Mouse (Mus musculus): ENCODE measurements around the gene Fsd2. TPM values are rescaled to one million over a fixed set of nuclear protein-coding genes. Genes with fewer than 3 reads are reported as not detected.
A peak's percentile ranks its signal among the peaks of the same experiment; 100 is the strongest.

Fsd2 gene
- polyA plus RNA-seq, 1 experiment from 2014 or later, result not detected

GRCm38 (mm10) chr7:81570752-81571107, 4.0 kb upstream of the Fsd2 start:
- 4% methylated on average over 5 of the region's 5 CpGs for WGBS
- no peak for DNase-seq (ENCODE audit: low spot score)
- Histone ChIP-seq H3K27me3 (replicated peaks; ENCODE audit: low read depth, poor library complexity, severe bottlenecking) (peaks cover 12% of the 10 kb centered on the region), H3K4me1 (peaks cover 15% of the 10 kb centered on the region; the same call in 1 of the 2 replicates), H3K27ac (replicated peaks) (no peak overlapping the region), H3K4me3 (peak overlapping the region; percentile 86), H3K9me3 (no peaks in the 10 kb centered on the region), H3K36me3 (replicated peaks) (0 out of 2 replicates have a peak, but pooled peaks cover 4% of the 10 kb centered on the region)

GRCm38 (mm10) chr7:81570271-81570670, 3.5 kb upstream of the Fsd2 start:
- WGBS, result 93% methylated on average over 3 of the region's 3 CpGs
- Histone ChIP-seq H3K36me3 (replicated peaks) (no peaks in the 10 kb centered on the region), H3K4me1 (peaks cover 15% of the 10 kb centered on the region; the same call in 1 of the 2 replicates), H3K27me3 (replicated peaks; ENCODE audit: low read depth, poor library complexity, severe bottlenecking) (peaks cover 12% of the 10 kb centered on the region), H3K4me3 (no peak overlapping the region), H3K27ac (replicated peaks) (no peak overlapping the region), H3K9me3 (no peaks in the 10 kb centered on the region)
- DNase-seq (ENCODE audit: low spot score), result no peak

- peaks cover 12% of the 10 kb centered on the region for H3K27me3 ChIP-seq (replicated peaks; ENCODE audit: low read depth, poor library complexity, severe bottlenecking)
- 91% methylated on average over 1 of the region's 1 CpGs for WGBS
These were observed 3.1 kb upstream of the Fsd2 start for GRCm38 (mm10) chr7:81569851-81570250.

GRCm38 (mm10) chr7:81567396-81567795, 652 bp upstream of the Fsd2 start:
- 91% methylated on average over 5 of the region's 5 CpGs for WGBS
- Histone ChIP-seq H3K27me3 (replicated peaks; ENCODE audit: low read depth, poor library complexity, severe bottlenecking) (0 out of 2 replicates have a peak, but pooled peaks cover under 1% of the 10 kb centered on the region), H3K9me3 (no peaks in the 10 kb centered on the region), H3K4me3 (no peak overlapping the region), H3K27ac (replicated peaks) (no peak overlapping the region), H3K36me3 (replicated peaks) (no peaks in the 10 kb centered on the region), H3K4me1 (peaks cover 15% of the 10 kb centered on the region; the same call in 1 of the 2 replicates)
- DNase-seq (ENCODE audit: low spot score), result peak; percentile 1

More at GRCm38 (mm10) chr7:81569851-81570250, 3.1 kb upstream of the Fsd2 start:
- no peak for DNase-seq (ENCODE audit: low spot score)
- Histone ChIP-seq H3K4me3 (no peak overlapping the region), H3K27ac (replicated peaks) (no peak overlapping the region), H3K4me1 (peaks cover 15% of the 10 kb centered on the region; the same call in 1 of the 2 replicates), H3K36me3 (replicated peaks) (no peaks in the 10 kb centered on the region), H3K9me3 (no peaks in the 10 kb centered on the region)

- H3K4me1 ChIP-seq, result 0 out of 2 replicates have a peak, but pooled peaks cover 8% of the 10 kb centered on the region
- no peaks in the 10 kb centered on the region for H3K27me3 ChIP-seq (replicated peaks; ENCODE audit: low read depth, poor library complexity, severe bottlenecking)
- H3K9me3 ChIP-seq, result no peaks in the 10 kb centered on the region
- no peaks in the 10 kb centered on the region for H3K36me3 ChIP-seq (replicated peaks)
- WGBS, result 83% methylated on average over 4 of the region's 4 CpGs
- H3K4me3 ChIP-seq, result no peak overlapping the region
- peak; percentile 3 for DNase-seq (ENCODE audit: low spot score)
- H3K27ac ChIP-seq (replicated peaks), result no peak overlapping the region
These were observed 412 bp downstream of the Fsd2 start for GRCm38 (mm10) chr7:81566332-81566731.

- H3K36me3 ChIP-seq (replicated peaks), result no peaks in the 10 kb centered on the region
- no peak overlapping the region for H3K27ac ChIP-seq (replicated peaks)
- H3K4me1 ChIP-seq, result peaks cover 11% of the 10 kb centered on the region; the same call in 1 of the 2 replicates
- H3K4me3 ChIP-seq, result no peak overlapping the region
- DNase-seq (ENCODE audit: low spot score), result peak; percentile 9
- WGBS, result 73% methylated on average over 7 of the region's 7 CpGs
- no peaks in the 10 kb centered on the region for H3K27me3 ChIP-seq (replicated peaks; ENCODE audit: low read depth, poor library complexity, severe bottlenecking)
- H3K9me3 ChIP-seq, result no peaks in the 10 kb centered on the region
These were observed 1.2 kb downstream of the Fsd2 start for GRCm38 (mm10) chr7:81565381-81566055.

GRCm38 (mm10) chr7:81564766-81565165, 2.0 kb downstream of the Fsd2 start:
- Histone ChIP-seq H3K27ac (replicated peaks) (no peak overlapping the region), H3K36me3 (replicated peaks) (no peaks in the 10 kb centered on the region)

GRCm38 (mm10) chr7:81563506-81564015, 3.2 kb downstream of the Fsd2 start:
- Histone ChIP-seq H3K4me3 (no peak overlapping the region), H3K4me1 (peaks cover 15% of the 10 kb centered on the region; the same call in 1 of the 2 replicates), H3K36me3 (replicated peaks) (no peaks in the 10 kb centered on the region), H3K27me3 (replicated peaks; ENCODE audit: low read depth, poor library complexity, severe bottlenecking) (no peaks in the 10 kb centered on the region), H3K9me3 (no peaks in the 10 kb centered on the region), H3K27ac (replicated peaks) (no peak overlapping the region)
- peak; percentile 6 for DNase-seq (ENCODE audit: low spot score)
- WGBS, result 74% methylated on average over 4 of the region's 4 CpGs

More at GRCm38 (mm10) chr7:81564766-81565165, 2.0 kb downstream of the Fsd2 start:
- DNase-seq (ENCODE audit: low spot score), result peak; percentile 2
- no peaks in the 10 kb centered on the region for H3K27me3 ChIP-seq (replicated peaks; ENCODE audit: low read depth, poor library complexity, severe bottlenecking)
- no peak overlapping the region for H3K4me3 ChIP-seq
- WGBS, result 76% methylated on average over 7 of the region's 7 CpGs
- no peaks in the 10 kb centered on the region for H3K9me3 ChIP-seq
- peaks cover 15% of the 10 kb centered on the region; the same call in 1 of the 2 replicates for H3K4me1 ChIP-seq

- Histone ChIP-seq H3K9me3 (no peaks in the 10 kb centered on the region), H3K4me3 (no peak overlapping the region), H3K27ac (replicated peaks) (no peak overlapping the region), H3K27me3 (replicated peaks; ENCODE audit: low read depth, poor library complexity, severe bottlenecking) (no peaks in the 10 kb centered on the region), H3K4me1 (peaks cover 10% of the 10 kb centered on the region; the same call in 1 of the 2 replicates), H3K36me3 (replicated peaks) (no peaks in the 10 kb centered on the region)
- DNase-seq (ENCODE audit: low spot score), result peak; percentile 7
- WGBS, result 84% methylated on average over 5 of the region's 5 CpGs
These were observed 5.5 kb downstream of the Fsd2 start for GRCm38 (mm10) chr7:81561211-81561610.

GRCm38 (mm10) chr7:81560101-81561049, 6.4 kb downstream of the Fsd2 start:
- WGBS, result 72% methylated on average over 8 of the region's 8 CpGs
- no peaks in the 10 kb centered on the region for H3K27me3 ChIP-seq (replicated peaks; ENCODE audit: low read depth, poor library complexity, severe bottlenecking)
- H3K9me3 ChIP-seq, result no peaks in the 10 kb centered on the region
- no peak overlapping the region for H3K4me3 ChIP-seq
- H3K36me3 ChIP-seq (replicated peaks), result no peaks in the 10 kb centered on the region
- H3K27ac ChIP-seq (replicated peaks), result no peak overlapping the region
- peak; percentile 4 for DNase-seq (ENCODE audit: low spot score)
- peaks cover 10% of the 10 kb centered on the region; the same call in 1 of the 2 replicates for H3K4me1 ChIP-seq

GRCm38 (mm10) chr7:81559231-81559980, 7.3 kb downstream of the Fsd2 start:
- no peak overlapping the region for H3K27ac ChIP-seq (replicated peaks)
- no peaks in the 10 kb centered on the region for H3K36me3 ChIP-seq (replicated peaks)
- 90% methylated on average over 14 of the region's 14 CpGs for WGBS
- no peak for DNase-seq (ENCODE audit: low spot score)
- H3K4me1 ChIP-seq, result peaks cover 10% of the 10 kb centered on the region; the same call in 1 of the 2 replicates
- H3K27me3 ChIP-seq (replicated peaks; ENCODE audit: low read depth, poor library complexity, severe bottlenecking), result no peaks in the 10 kb centered on the region
- H3K9me3 ChIP-seq, result no peaks in the 10 kb centered on the region
- no peak overlapping the region for H3K4me3 ChIP-seq

- no peak overlapping the region for H3K27ac ChIP-seq (replicated peaks)
- no peak overlapping the region for H3K4me3 ChIP-seq
- DNase-seq (ENCODE audit: low spot score), result peak; percentile 4
- H3K9me3 ChIP-seq, result no peaks in the 10 kb centered on the region
- no peaks in the 10 kb centered on the region for H3K36me3 ChIP-seq (replicated peaks)
- H3K27me3 ChIP-seq (replicated peaks; ENCODE audit: low read depth, poor library complexity, severe bottlenecking), result no peaks in the 10 kb centered on the region
- WGBS, result 74% methylated on average over 4 of the region's 4 CpGs
- H3K4me1 ChIP-seq, result peaks cover 7% of the 10 kb centered on the region; the same call in 1 of the 2 replicates
These were observed 8.8 kb downstream of the Fsd2 start for GRCm38 (mm10) chr7:81557985-81558360.
